Mouse (Mus musculus) megakaryocyte progenitor cell, adult 5-6 weeks (primary cell): ENCODE results near the gene Scfd2. TPM values are rescaled to one million over a fixed set of nuclear protein-coding genes. Genes with fewer than 3 reads are reported as not detected.

Experiments used
- ATAC-seq: replicated peaks from 2 replicates; pipeline ENCODE4 v1.8.0; 2016; ENCODE audit warnings: mild to moderate bottlenecking, moderate TSS enrichment, inconsistent platforms; ENCODE audit not compliant: poor library complexity
- total RNA-seq, 2 experiments: library from RNA; stranded (forward) in 1 of 2; stranded (reverse) in 1 of 2; fragments of 157-497, 149-512 nt in 1 of 2; fragments of 200-1000 nt in 1 of 2; gene quantifications; 2 replicates each; pipeline versions ENCODE4 v1.2.3 to v1.2.4; 2015 to 2017

The Scfd2 gene
- total RNA-seq, 2 experiments from 2014 or later = 17.8 to 20.2 TPM

DNA sequence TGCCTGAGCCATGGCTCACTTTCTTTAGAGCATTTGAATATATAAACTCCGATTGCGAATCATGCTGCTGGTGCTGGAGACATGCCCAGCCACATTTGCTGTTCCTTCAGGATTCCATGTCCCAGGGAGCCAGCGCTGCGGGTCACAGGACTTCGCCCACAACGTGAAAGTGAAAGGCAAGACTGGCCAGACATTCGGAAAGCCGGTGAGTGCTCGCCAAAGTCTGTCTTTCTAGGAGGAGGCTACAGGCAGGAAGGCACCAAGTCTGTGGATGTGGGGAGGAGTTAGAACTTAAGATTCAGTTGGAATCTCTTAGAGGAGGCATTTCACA lies 341.4 kb downstream of the Scfd2 start:
- no peak for ATAC-seq

DNA sequence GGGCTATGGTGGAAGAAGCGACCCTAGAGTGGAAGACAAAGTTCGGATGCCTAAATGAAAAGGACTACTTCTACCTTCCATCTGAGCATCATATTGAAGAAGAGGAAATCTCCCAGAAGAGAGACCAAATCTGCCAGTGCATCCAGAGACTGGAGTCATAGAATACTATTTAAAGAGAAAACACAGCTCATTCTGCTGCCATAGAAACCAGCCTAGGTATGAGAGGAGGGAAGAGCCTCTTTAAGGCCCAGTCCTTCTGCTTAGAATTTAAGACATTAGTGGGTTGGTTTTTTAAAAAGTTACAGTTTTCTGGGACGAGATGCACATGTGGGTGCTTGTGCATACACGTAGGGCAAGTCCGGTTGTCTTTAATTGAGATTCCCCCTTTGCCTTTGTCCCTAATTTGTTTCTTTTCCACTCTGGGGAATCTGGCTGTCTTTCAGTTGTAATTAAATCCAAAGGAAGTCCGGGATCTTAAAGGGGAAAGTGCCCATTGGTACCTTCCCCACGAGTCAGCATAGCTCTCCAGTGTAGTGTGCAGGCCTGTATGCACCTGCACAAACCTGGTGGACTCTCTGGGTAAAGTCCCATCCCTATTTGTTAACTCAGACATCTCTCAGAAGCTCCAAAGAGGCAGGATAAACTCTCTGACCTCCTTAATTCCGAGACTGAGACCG lies 341.9 kb downstream of the Scfd2 start:
- no peak for ATAC-seq

DNA sequence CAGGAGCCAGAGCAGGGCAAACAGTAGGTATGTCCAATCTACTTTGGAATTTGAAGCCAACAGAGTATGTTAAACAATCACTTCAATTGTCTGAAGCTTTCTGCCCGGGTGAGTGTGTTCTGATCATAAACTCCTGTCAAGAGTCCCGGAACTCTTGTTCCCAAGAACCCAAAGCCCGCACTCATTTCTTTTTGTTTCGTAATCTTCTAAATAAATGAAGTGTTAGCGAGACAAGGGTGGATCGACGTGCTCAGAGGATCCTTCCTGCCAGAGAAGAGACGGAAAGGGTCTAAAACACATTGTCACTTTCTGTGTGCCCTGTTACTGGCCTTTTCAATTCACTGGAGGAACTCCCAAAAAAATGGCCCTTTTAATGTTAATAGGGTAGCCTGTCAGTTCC lies 342.7 kb downstream of the Scfd2 start:
- no peak for ATAC-seq

DNA sequence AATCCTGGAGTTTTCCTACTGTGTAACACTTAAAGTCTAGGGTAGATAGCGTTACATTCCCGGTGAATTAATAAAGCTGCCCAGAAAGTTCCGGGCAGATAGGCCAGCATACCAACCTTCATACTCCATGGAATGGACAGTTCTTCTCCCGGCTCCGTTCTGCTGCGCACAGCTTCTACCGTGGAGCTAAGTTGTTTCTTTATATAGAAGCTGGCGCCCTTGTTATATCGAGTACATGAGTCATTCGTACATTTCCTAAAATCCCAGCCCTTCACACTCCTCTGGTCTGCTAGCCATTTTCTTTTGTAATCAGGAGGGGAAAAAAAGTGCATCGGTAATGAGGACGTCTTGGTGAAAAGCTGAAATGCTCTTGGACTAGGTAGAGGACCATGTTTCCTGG lies 343.5 kb downstream of the Scfd2 start:
- ATAC-seq = no peak

DNA sequence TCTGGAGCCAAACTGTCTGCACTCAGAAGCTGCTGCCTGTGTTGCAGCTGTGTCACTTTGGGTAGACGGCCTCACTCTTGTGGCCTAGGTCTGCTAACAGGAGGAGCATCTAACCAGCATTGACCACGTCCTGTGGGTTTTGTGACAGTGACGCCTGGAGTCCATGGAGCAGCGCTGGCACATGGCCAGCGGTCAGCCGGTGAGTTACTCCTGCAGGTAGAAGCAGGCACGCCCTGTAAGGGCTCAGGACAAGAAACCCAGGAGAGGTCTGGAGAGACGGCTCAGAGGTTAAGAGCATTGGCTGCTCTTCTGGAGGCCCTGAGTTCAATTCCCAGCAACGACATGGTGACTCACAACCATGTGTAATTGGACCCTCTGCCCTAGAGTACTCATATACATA lies 347.0 kb downstream of the Scfd2 start:
- ATAC-seq = no peak

DNA sequence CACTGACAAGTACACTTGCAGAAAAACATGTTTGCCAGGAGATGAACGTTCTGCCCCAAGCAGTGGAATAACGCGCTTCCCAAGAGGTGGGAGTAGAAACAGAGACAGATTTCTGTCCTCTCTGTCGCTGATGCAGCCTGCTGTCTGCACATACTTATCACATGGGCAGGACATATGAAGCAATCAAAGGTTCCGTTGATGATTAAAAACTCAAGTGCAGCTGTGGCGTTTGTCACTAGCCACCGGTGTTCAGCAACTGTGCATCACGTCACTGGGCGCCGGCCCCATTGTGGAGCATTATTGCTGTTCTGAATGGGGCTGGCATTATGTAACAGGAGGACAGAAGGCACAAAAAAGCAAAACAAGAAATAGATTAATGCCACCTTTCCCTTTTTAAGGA lies 348.4 kb downstream of the Scfd2 start:
- peak; percentile 39; the same call in 1 of the 2 replicates for ATAC-seq

DNA sequence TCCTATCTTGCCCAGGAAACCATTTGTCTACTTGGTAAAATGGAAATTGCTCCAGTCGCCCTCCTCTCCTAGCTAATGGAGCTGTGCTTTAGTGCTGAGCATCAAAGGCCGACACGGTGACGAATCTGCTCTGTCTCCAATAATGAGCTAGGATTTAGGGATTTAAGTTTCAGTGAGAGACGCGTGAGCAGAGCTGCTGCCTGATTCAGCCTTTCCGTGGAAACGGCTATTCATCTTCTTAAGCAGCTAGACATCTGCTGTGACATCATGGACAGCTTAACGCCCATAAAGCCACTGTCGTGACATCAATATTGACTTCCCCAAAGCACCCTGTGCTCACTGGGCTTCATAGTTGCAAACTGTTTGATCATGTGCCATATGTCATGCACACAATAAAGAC lies 351.3 kb downstream of the Scfd2 start:
- no peak for ATAC-seq

DNA sequence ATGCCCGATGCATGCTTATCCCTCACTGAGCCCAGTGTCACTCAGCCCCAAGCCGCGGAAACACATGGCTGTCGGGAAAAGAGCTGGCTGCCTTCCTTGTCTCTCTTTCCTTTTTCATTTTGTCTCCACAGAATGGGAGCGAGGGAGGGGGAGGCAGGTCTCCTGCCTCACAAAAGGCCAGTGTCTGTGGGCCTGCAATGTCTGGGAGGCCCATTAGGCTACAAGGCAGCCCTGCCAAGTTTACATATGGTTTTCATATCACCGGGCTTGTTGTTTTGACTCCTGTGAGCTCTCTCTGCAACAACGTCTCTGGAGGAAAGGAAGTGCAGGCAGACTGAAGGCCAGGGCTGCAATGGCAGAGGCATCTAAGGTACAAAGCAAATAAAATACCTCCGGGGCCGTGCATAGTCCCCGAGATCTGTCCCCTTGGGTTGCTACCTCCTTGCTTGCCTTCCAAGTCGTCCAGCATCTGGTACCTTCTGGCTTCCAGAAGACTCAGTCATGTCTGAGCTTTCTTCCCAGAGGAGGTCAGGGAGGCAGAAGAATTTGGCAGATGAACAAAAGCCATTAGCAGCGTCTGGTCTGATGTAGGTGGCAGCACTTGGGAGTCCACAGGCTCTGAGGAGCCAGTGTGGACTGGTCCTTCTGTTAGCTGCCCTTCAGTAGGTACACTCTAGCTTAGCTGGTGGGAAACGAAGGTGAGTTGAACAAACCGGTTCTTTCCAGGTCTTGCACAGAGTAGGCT lies 355.9 kb downstream of the Scfd2 start:
- no peak for ATAC-seq

DNA sequence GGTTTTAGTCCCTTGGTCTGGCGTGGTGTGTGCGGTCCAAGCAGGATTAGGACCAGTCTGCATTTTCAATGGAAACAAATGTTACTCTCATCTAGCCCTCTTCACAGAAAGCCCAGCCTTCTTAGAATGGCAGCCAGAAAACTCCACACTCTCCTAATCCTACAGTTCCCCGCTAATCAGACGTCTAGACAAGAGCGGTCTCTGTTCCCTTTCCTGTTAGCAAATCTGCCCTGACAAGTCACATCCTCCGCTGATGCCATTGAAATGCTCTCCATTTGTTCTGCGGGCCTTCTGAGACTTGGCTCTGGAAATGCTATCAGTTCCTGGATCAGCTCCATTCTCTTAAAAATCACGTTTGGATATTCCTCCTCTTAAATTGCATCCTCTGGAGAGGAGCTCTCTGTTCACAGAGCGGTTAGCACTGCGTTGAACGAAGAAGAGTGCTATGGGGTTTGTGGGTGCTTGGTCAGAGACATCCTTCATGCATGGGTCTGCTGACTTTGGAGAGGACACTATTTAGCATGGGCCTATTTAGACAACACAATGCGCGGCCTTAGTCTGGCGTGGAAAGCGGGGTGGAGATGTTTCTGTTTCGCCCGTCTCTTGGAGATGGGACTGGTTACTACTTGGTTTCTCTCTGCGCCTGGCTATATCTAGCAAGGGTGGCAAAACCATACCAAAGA lies 358.3 kb downstream of the Scfd2 start:
- no peak for ATAC-seq

DNA sequence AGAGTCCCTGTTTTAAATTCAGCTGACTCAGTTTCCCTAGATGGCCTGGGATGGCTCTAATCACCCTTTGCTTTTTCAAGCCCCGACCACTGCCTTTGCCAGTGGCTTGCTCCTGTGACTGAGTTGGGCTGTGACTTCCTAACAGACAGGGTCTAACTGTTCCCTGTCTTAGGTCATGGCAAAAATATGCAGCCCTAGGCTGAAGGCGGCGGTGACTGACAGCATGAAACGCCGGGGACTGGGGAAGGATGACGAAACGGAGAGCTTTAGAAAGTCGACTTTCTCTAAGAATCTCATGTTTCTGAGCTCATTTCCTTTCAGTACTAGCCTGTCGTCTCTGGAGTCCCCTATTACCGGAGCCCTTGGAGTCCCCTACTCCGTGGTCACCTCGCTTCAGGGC lies 359.4 kb downstream of the Scfd2 start:
- no peak for ATAC-seq

DNA sequence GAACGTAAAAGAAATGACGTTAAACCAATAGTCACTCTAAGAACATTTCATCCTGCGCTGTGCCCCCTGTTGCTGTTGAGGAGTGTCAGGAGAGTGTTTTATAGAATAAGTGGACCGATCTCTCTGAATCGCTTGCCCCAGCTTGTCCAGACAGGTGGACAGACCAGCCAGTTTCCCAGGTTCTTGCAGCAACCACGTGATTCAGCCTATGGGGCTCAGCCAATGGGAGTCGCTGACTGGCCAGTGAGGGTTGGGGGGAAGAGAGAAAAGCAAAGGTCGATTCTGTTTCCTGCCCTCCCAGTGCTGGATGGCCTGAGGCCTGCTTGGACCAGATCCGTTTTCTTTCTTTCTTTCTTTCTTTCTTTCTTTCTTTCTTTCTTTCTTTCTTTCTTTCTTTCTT lies 359.8 kb downstream of the Scfd2 start:
- no peak for ATAC-seq

DNA sequence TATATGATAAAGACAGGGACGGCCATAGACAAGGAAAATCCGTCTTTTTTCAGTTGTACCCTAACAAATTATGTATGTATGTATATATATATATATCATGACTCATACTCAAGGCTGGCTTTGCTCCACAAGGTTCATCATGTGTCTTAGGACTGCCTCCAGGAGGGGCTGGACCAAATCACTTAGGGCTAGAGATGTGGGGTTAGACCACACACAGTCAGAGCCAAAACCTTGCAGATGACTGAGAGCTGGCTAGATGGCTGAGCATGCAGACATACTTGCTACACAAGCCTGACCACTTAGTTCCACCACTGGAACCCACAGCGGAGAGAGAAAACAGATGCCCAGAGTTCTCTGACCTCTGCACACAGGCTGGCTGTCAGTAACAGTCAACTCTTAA lies 363.5 kb downstream of the Scfd2 start:
- ATAC-seq = no peak

DNA sequence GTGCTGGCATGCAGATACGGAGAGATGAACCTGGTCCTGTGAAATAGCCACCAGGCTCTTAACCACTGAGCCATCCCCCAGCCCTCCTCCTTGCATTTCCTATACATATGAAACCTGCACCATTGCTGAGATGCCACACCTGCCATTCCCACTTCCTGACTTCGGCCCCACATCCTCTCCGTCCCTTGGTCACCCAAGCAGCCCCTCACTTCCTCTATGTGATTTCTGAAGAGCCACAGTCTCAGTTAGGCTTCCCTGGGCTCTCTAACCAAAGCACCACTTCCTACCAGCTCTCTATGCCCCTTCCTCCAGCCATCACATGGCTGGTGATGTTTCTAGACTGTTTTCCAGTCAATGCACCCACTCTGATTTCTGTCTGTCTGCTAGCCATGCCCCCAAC lies 364.9 kb downstream of the Scfd2 start:
- peak; percentile 67 for ATAC-seq

DNA sequence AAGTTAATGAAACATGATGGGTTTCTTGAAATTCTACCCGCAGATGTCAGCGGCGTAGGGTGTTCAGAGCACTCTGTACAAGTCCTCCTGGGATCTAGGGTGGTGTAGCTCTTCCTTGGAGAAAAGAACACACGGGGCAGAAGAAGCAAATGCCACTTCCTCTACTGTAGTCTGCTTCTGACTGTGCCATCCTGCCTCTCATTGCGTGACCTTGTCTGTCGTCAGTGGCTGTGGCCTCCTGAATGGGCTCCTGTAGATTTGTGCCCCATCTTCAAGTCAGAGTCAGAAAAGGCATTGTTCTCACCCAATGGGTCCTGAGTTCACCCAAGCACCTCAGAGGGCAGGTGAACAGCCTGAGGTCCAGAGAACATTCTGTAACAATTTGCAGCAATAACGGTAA lies 367.0 kb downstream of the Scfd2 start:
- ATAC-seq = peak; percentile 57

DNA sequence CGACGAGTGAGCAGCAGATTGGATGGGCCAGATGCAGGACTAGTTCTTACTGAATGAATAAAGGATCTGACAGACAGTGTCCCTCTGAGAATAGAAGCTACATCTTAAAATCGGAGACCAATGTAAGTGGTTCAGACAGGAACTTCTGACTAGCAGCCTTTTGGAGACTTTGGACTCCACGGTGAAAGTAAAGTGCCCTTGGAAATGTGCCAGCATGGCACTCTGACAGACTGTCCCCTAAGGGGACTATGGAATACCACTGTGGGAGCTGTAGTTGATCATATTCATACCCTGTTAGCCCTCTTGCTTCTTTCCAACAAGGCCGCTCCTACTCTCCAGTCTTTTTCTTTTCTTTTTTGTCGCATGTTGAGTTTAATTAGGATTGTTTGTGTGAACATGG lies 368.4 kb downstream of the Scfd2 start:
- no peak for ATAC-seq

DNA sequence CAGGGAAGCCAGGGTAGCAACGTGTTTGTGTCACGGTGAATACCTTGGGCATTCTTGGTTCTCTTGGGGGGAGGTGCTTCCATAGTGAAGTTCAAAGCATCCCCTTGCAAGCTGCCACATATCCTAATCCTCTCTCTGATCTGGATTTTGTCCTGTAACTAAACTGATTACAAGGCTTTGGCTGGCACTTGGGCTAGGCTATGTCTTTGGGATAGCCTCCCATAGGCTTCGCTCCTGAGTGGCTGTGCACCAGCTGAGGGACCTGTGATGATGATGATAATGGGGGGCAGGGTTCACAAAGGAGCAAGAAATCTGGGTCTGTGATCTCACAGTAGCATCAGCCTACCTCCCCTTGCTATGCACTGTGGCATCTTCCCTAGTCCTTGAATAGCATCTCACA lies 369.5 kb downstream of the Scfd2 start:
- no peak for ATAC-seq

DNA sequence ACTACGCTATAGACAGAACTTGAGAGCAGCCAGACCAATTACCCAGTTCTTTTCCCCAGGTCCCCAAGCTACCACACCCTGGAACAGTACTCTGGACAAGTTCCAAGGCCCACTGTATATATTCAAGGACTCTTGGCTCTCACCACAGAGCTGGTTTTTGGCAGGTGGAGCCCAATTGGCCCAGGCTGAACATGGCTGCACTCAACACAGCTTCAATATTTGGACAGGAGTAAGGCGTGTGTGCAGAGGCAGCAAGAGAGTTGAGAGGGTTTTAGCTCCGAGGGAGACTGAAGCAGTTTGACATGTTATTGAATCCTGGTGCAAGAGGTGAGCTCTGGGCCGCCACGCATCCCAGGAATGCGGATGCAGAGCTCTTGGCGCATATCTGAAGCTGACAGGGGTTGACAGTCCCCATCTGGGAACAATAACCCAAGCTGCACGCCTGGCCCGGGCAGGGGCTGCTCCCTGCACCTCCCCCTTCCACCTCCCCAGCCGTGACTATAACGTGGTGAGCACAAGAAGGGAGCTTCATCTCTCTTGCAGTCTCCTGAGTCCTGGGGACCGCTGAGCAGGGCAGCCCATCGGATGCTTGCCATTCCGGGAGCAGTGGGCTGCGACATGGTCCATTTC lies 370.1 kb downstream of the Scfd2 start:
- ATAC-seq = no peak

DNA sequence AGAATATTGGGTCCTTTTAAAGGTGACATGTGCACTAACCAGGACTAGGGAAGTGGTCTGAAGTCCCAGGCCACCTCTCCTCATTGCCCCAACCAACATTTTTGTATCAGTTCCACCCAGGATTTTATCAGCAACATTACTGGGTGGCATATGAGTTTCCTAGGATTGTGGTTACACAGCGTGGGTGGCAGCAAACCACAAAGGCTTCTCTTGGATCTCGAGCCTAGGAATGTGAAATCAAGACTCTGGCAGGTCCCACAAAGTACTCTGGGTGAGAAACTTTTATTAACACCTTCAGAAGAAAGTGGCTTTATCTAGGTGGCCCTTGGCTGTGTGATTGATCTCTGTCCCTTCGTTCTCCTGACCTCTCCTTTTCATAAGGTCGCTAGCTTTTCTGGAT lies 371.2 kb downstream of the Scfd2 start:
- no peak for ATAC-seq

DNA sequence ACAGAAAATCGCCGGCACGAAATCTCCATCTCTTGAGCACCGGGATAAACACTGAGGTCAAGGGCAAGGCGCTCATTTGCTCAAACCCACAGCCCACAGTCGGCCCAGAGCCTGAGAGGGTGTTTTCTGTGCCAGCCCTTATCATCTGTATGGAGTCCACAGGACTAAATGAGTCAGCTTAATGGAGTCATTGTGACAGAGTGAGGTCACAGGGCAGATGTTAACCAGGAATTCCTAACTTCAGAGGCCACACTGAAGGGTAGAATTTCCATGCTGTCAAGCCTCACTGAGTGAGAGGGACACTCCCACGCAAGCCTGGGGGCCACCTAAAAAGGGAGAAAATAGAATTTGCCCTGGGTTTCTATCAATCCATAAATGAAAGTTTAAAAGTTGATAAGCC lies 371.7 kb downstream of the Scfd2 start:
- 0 out of 2 replicates have a peak, but pooled peaks have one; percentile 33 for ATAC-seq

DNA sequence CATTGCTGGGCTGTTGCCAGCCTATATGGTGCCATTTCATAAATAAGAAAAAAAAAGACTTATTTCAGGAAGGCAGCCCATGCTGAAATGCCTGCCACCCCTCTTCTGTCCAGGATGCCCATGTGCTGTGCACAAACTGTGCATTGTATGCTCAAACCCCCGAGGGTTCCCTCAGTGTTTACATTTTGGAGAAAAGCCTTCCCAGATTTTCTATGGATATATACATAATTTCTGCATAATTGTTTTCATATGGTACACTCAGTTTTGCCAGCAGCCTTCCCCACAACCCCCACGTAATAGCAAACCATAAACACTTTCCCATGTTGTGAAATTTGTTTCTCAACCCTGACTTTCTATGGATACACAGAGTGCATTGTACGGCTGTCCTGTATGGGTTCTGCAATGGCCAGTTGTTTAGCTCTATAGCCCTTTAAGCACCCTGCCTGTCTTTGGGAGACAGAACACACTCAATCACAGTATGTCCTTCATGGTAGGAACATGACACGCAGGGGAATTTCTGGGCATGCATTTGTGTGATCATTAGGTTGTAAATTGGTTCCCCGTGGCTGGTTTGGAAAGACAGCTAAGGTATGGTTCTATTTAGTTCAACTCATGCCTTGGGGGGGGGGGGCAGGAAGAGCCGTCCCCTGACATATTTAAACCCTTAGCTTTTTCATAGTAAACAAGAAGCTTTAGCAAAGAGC lies 372.5 kb downstream of the Scfd2 start:
- ATAC-seq = no peak

DNA sequence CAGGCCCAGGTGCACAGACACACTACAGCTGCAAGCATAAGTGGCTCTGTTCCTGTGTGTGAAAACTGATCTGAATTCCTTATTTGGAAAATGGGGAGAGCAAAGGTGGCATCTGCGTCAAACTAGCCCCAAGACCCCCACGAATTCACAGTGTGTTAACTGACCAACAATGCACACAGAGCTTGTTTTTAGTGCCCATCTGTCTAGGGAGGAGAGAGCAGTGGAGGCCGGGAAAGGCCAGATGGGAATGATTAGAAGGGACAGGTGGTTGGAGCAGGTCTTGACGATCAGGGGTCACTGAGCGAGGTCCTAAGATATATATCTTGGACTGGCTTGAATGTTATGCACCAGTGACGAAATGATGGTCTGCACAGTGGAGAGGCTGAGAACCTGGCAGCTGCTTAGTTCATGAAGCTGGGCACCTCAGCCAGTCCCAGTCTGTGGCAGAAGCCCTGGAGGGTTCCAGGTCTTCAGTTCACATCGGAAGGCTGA lies 375.7 kb downstream of the Scfd2 start:
- no peak for ATAC-seq
